Mouse (Mus musculus): ENCODE measurements around the gene Vmn1r185. TPM values are rescaled to one million over a fixed set of nuclear protein-coding genes. Genes with fewer than 3 reads are reported as not detected.
"Not testable (repeated sequence)": the region's sequence is repeated elsewhere in the genome, so short reads cannot be mapped to it uniquely, and the experiment has no call there.

The Vmn1r185 gene
- 0.03 TPM in 1 of 2 replicates, not detected in the other for polyA plus RNA-seq (2012)

- H3K4me3 ChIP-seq (replicated peaks); H3K36me3 ChIP-seq (ENCODE audit: control insufficient read depth); H3K27me3 ChIP-seq (ENCODE audit: control insufficient read depth); H3K4me1 ChIP-seq (ENCODE audit: control insufficient read depth); H3K9me3 ChIP-seq (ENCODE audit: control insufficient read depth, low read length): not testable (repeated sequence)
Measured at GRCm38 (mm10) chr7:26618364-26618763, at the start of gene Vmn1r185. Gene Vmn1r185, minus strand, starts transcription at chr7:26618464.

- not testable (repeated sequence) for H3K36me3 ChIP-seq (ENCODE audit: control insufficient read depth); H3K9me3 ChIP-seq (ENCODE audit: control insufficient read depth, low read length); H3K4me3 ChIP-seq (replicated peaks); H3K27me3 ChIP-seq (ENCODE audit: control insufficient read depth); H3K4me1 ChIP-seq (ENCODE audit: control insufficient read depth)
Measured at GRCm38 (mm10) chr7:26667466-26667865, 49.2 kb upstream of the Vmn1r185 start.

- Histone ChIP-seq H3K36me3 (ENCODE audit: control insufficient read depth) (no peaks in the 10 kb centered on the region), H3K27me3 (ENCODE audit: control insufficient read depth) (no peaks in the 10 kb centered on the region), H3K9me3 (ENCODE audit: control insufficient read depth, low read length) (peaks cover 12% of the 10 kb centered on the region), H3K4me1 (ENCODE audit: control insufficient read depth) (no peaks in the 10 kb centered on the region), H3K4me3 (replicated peaks) (no peak overlapping the region)
- TF ChIP-seq GATA1 (IDR thresholded peaks at IDR 0.05; ENCODE audit: low read length) (no peak), TAL1 (IDR thresholded peaks at IDR 0.05; ENCODE audit: low read length) (no peak)
Measured at GRCm38 (mm10) chr7:26666011-26666410, 47.7 kb upstream of the Vmn1r185 start.

- TF ChIP-seq TAL1 (IDR thresholded peaks at IDR 0.05; ENCODE audit: low read length) = no peak
- no peak for TF ChIP-seq GATA1 (IDR thresholded peaks at IDR 0.05; ENCODE audit: low read length)
- no peaks in the 10 kb centered on the region; the same call in 1 of the 2 replicates for H3K9me3 ChIP-seq (ENCODE audit: control insufficient read depth, low read length)
Measured at GRCm38 (mm10) chr7:26589774-26590173, 28.5 kb downstream of the Vmn1r185 start.

GRCm38 (mm10) chr7:26589077-26589476 lies 29.2 kb downstream of the Vmn1r185 start:
- no peaks in the 10 kb centered on the region for H3K36me3 ChIP-seq (ENCODE audit: control insufficient read depth)
- TF ChIP-seq GATA1 (IDR thresholded peaks at IDR 0.05; ENCODE audit: low read length) (no peak), TAL1 (IDR thresholded peaks at IDR 0.05; ENCODE audit: low read length) (no peak)
- no peak overlapping the region for H3K4me3 ChIP-seq (replicated peaks)
- H3K9me3 ChIP-seq (ENCODE audit: control insufficient read depth, low read length) = no peaks in the 10 kb centered on the region; the same call in 1 of the 2 replicates
- H3K27me3 ChIP-seq (ENCODE audit: control insufficient read depth) = no peaks in the 10 kb centered on the region
- H3K4me1 ChIP-seq (ENCODE audit: control insufficient read depth) = no peaks in the 10 kb centered on the region

More at GRCm38 (mm10) chr7:26589774-26590173, 28.5 kb downstream of the Vmn1r185 start:
- no peak overlapping the region for H3K4me3 ChIP-seq (replicated peaks)
- no peaks in the 10 kb centered on the region for H3K4me1 ChIP-seq (ENCODE audit: control insufficient read depth)
- no peaks in the 10 kb centered on the region for H3K36me3 ChIP-seq (ENCODE audit: control insufficient read depth)
- no peaks in the 10 kb centered on the region for H3K27me3 ChIP-seq (ENCODE audit: control insufficient read depth)

Other genes with a start within 250 kb of the Vmn1r185 start
- gene Nlrp9c, start 214.8 kb downstream of the Vmn1r185 start, polyA plus RNA-seq (2012) = not detected in 2 replicates
- gene Nlrp4a, start 183.4 kb downstream of the Vmn1r185 start, polyA plus RNA-seq (2012) = not detected in 2 replicates
- gene Nlrp9a, start 83.4 kb downstream of the Vmn1r185 start, polyA plus RNA-seq (2012) = not detected in 2 replicates
- not detected in 2 replicates for gene Cyp2b23, start 68.0 kb upstream of the Vmn1r185 start, polyA plus RNA-seq (2012)
- not detected in 2 replicates for gene Cyp2b19, start 138.7 kb upstream of the Vmn1r185 start, polyA plus RNA-seq (2012)
- gene Cyp2g1, start 190.4 kb upstream of the Vmn1r185 start, polyA plus RNA-seq (2012) = 0.02 TPM in 1 of 2 replicates, not detected in the other
- not detected in 2 replicates for gene Cyp2a5, start 216.8 kb upstream of the Vmn1r185 start, polyA plus RNA-seq (2012)

All from erythroblast, embryonic 14.5 days (primary cell).